Mouse (Mus musculus): ENCODE measurements at regions not wholly inside any gene's neighbourhood (a gene's known extent, or its start where the extent isn't known, plus 50 kb on each side); places are given as distances from the start of the nearest gene placed in this dataset.

GRCm38 (mm10) chr9:80732971-80733370, 267.7 kb upstream of the Impg1 start:
- TF ChIP-seq MYOD1 (IDR thresholded peaks at IDR 0.05; ENCODE audit: control insufficient read depth, insufficient read length, low read depth) (no peak), CTCF (IDR thresholded peaks at IDR 0.05; ENCODE audit: control insufficient read depth, insufficient read depth, insufficient read length) (no peak), MAX (IDR thresholded peaks at IDR 0.05) (no peak), CEBPB (IDR thresholded peaks at IDR 0.05; ENCODE audit: low read depth) (no peak), USF1 (IDR thresholded peaks at IDR 0.05; ENCODE audit: low read depth) (no peak)

Measured in C2C12 (cell line).